Mouse (Mus musculus) CH12.LX (cell line): ENCODE measurements at regions not wholly inside any gene's neighbourhood (a gene's known extent, or its start where the extent isn't known, plus 50 kb on each side); places are given as distances from the start of the nearest gene placed in this dataset.

Experiments
- CTCF ChIP-seq, 2 experiments: IDR thresholded peaks in 1 of 2; conservative IDR thresholded peaks in 1 of 2; 2 replicates each; pipeline ENCODE4 v1.5.1; 2011 to 2012; ENCODE audit warnings: low read depth in 2 of 2, low read length in 2 of 2, improper control_type of control experiment in 1 of 2, inconsistent platforms in 1 of 2, mild to moderate bottlenecking in 1 of 2, moderate library complexity in 1 of 2
- JUN ChIP-seq: IDR thresholded peaks from 2 replicates; pipeline ENCODE4 v1.6.1; 2011; ENCODE audit warnings: low read depth, mild to moderate bottlenecking, low read length, improper control_type of control experiment, moderate library complexity; ENCODE audit not compliant: insufficient read depth
- KAT2A ChIP-seq: IDR thresholded peaks from 2 replicates; pipeline ENCODE4 v1.6.1; 2012; ENCODE audit warnings: low read length, improper control_type of control experiment, inconsistent platforms; ENCODE audit not compliant: insufficient replicate concordance
- MYC ChIP-seq: IDR thresholded peaks from 2 replicates; pipeline ENCODE4 v1.6.1; 2011; ENCODE audit warnings: low read depth, mild to moderate bottlenecking, improper control_type of control experiment, low read length
- PAX5 ChIP-seq: IDR thresholded peaks from 2 replicates; pipeline ENCODE4 v1.6.1; 2012; ENCODE audit warnings: low read length, inconsistent platforms, mixed read lengths
- POLR2A ChIP-seq: IDR thresholded peaks from 2 replicates; pipeline ENCODE4 v1.6.1; 2011; ENCODE audit warnings: low read depth, mild to moderate bottlenecking, improper control_type of control experiment, low read length

GRCm38 (mm10) chr7:39818036-39818435 lies 300.5 kb downstream of the Zfp619 start:
- no peak for TF ChIP-seq JUN
- no peak for TF ChIP-seq CTCF (conservative IDR thresholded peaks at IDR 0.05 in 1 of 2, IDR thresholded peaks at IDR 0.05 in 1 of 2; ENCODE audit: low read depth in 2 of 2, low read length in 2 of 2)
- TF ChIP-seq POLR2A, result no peak
- TF ChIP-seq PAX5, result no peak
- TF ChIP-seq MYC, result no peak
- no peak for TF ChIP-seq KAT2A
